Mouse (Mus musculus) thymus, adult 2 months (tissue): ENCODE results near the gene D17H6S53E.

Experiments
- CTCF ChIP-seq: fragments of 200-500 bp; IDR thresholded peaks from 2 replicates; pipeline ENCODE4 v1.5.1; 2012; ENCODE audit warnings: mild to moderate bottlenecking, control low read depth, low read length, moderate library complexity, borderline replicate concordance; ENCODE audit not compliant: control insufficient read depth, poor library complexity, insufficient read depth; ENCODE audit errors: extremely low read depth
- POLR2A ChIP-seq: fragments of 200-500 bp; IDR thresholded peaks from 2 replicates; pipeline ENCODE4 v1.6.1; 2012; ENCODE audit warnings: mild to moderate bottlenecking, low read length, control low read depth, moderate library complexity; ENCODE audit not compliant: control insufficient read depth, poor library complexity, insufficient read depth; ENCODE audit errors: extremely low read depth

GRCm38 (mm10) chr17:35100196-35100765, 25.9 kb upstream of the D17H6S53E start:
- TF ChIP-seq CTCF (no peak), POLR2A (no peak)
